Mouse (Mus musculus) lung, embryonic 16.5 days (tissue): ENCODE data around the gene Osbpl8. TPM values are rescaled to one million over a fixed set of nuclear protein-coding genes. Genes with fewer than 3 reads are reported as not detected.

Experiments
- ATAC-seq: fragments of 200-750 bp; cut with Nextera tagmentation; 2 replicates; pipeline ENCODE4 v1.8.0; 2017; ENCODE audit warnings: low read depth, mild to moderate bottlenecking, moderate library complexity
- H3K27ac ChIP-seq: fragments of 300-500 bp; sonication (generic); 2 replicates; pipeline ENCODE4 v1.5.1; 2014; ENCODE audit warnings: mild to moderate bottlenecking, control low read depth, low read length
- H3K27me3 ChIP-seq: fragments of 300-500 bp; sonication (generic); 2 replicates; pipeline ENCODE4 v1.6.1; 2014; ENCODE audit warnings: low read depth, low read length, mixed read lengths; ENCODE audit not compliant: control insufficient read depth, insufficient read depth
- H3K36me3 ChIP-seq: fragments of 300-500 bp; sonication (generic); 2 replicates; pipeline ENCODE4 v1.6.1; 2014; ENCODE audit warnings: low read length; ENCODE audit not compliant: control insufficient read depth, insufficient read depth
- H3K4me1 ChIP-seq: fragments of 300-500 bp; sonication (generic); replicated peaks from 2 replicates; pipeline ENCODE4 v1.6.1; 2014; ENCODE audit warnings: low read length, mixed read lengths; ENCODE audit not compliant: control insufficient read depth, insufficient read depth
- H3K4me2 ChIP-seq: fragments of 300-500 bp; sonication (generic); 2 replicates; pipeline ENCODE4 v1.6.1; 2014; ENCODE audit warnings: low read depth, low read length, control low read depth
- H3K4me3 ChIP-seq: fragments of 300-500 bp; sonication (generic); 2 replicates; pipeline ENCODE4 v1.5.1; 2014; ENCODE audit warnings: mild to moderate bottlenecking, low read length, control low read depth
- H3K9ac ChIP-seq: fragments of 300-500 bp; sonication (generic); 2 replicates; pipeline ENCODE4 v1.6.1; 2014; ENCODE audit warnings: low read length, control low read depth
- H3K9me3 ChIP-seq: fragments of 300-500 bp; sonication (generic); 2 replicates; pipeline ENCODE4 v1.6.1; 2016; ENCODE audit warnings: low read length; ENCODE audit not compliant: control insufficient read depth
- WGBS: fragments of 180-500 bp; shearing (Covaris S2); extraction: QIAGEN DNeasy Blood & Tissue Kit; methylation state at CpG from one replicate; pipeline ENCODE4 v1.1.7; 2014; 5-methylcytosine and 5-hydroxymethylcytosine counted together
- polyA plus RNA-seq: library from polyadenylated mRNA; unstranded; fragments of >200 nt; fragmentation: Nextera tagmentation; extraction: Ambion mirVana; gene quantifications from 2 replicates; pipeline ENCODE4 v1.2.1, GENCODE M21; 2015

Osbpl8 gene
- polyA plus RNA-seq, 1 experiment from 2014 or later: 8.9 TPM

GRCm38 (mm10) chr10:111298140-111299098 lies 133.9 kb downstream of the Osbpl8 start, which contains the start of gene Bbs10:
TSS of gene Bbs10 (plus strand) at chr10:111298679.
- no peaks in the 10 kb centered on the region for H3K9me3 ChIP-seq
- peak within 1 kb of the TSS; percentile 87 for H3K4me3 ChIP-seq
- peak within 1 kb of the TSS; percentile 76 for H3K27ac ChIP-seq
- peaks cover 6% of the 10 kb centered on the region; the same call in 1 of the 2 replicates for H3K4me1 ChIP-seq
- no peaks in the 10 kb centered on the region for H3K36me3 ChIP-seq
- whole genome bisulfite sequencing: under 1% methylated on average over 54 of the region's 54 CpGs
- peak within 1 kb of the TSS; percentile 75 for H3K9ac ChIP-seq
- peak; percentile 99 for ATAC-seq
- H3K27me3 ChIP-seq: no peaks in the 10 kb centered on the region
- H3K4me2 ChIP-seq: peak within 1 kb of the TSS; percentile 65

DNA sequence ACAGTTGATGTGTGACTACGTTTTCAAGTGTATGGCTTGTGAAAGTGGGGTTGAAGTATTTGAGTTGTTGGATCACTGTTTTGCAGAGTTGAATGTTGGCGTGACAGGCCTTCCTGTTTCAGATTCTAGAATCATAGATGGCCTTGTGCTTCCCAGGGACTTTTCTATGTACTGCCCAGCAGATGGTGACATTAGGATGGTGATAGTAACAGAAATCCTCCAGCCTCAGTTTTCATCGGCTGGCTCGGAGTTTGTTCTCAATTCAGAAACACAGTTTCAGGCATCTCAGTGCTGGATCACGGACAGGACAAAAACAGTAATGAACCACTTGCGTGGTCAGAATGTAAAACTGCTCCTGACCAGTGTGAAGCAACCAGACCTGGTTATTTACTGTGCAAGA lies 135.0 kb downstream of the Osbpl8 start:
- no peaks in the 10 kb centered on the region for H3K9me3 ChIP-seq
- ATAC-seq: no peak
- H3K27me3 ChIP-seq: no peaks in the 10 kb centered on the region
- no peak overlapping the region for H3K4me2 ChIP-seq
- no peak overlapping the region for H3K4me3 ChIP-seq
- H3K9ac ChIP-seq: no peak overlapping the region
- H3K36me3 ChIP-seq: no peaks in the 10 kb centered on the region
- peaks cover 6% of the 10 kb centered on the region; the same call in 1 of the 2 replicates for H3K4me1 ChIP-seq
- H3K27ac ChIP-seq: no peak overlapping the region
- WGBS: 59% methylated on average over 6 of the region's 6 CpGs

DNA sequence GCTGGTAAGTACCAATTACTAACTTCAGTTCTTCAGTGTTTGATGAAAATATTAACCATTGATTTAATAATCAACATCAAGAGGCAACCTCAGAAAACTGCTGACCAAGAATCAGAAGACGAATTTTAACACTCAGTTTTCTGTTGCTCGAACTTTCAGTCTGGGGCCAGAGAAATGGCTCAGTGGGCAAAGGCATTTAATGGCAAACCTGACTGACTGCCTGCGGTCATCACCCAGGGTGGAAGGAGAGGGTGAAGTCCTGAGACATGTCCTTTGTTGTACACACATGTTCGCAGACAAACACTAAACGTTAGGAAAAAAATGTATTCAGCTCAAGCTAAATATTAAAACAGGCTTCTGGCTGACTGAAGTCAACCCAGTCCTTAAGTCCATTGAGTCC lies 136.5 kb downstream of the Osbpl8 start:
- no peak overlapping the region for H3K9ac ChIP-seq
- no peak overlapping the region for H3K4me3 ChIP-seq
- WGBS: 93% methylated on average over 5 of the region's 5 CpGs
- no peaks in the 10 kb centered on the region for H3K27me3 ChIP-seq
- no peak overlapping the region for H3K27ac ChIP-seq
- H3K36me3 ChIP-seq: no peaks in the 10 kb centered on the region
- no peaks in the 10 kb centered on the region for H3K9me3 ChIP-seq
- ATAC-seq: no peak
- H3K4me1 ChIP-seq: peaks cover 6% of the 10 kb centered on the region; the same call in 1 of the 2 replicates
- no peak overlapping the region for H3K4me2 ChIP-seq

- H3K9me3 ChIP-seq: no peaks in the 10 kb centered on the region
- peaks cover 6% of the 10 kb centered on the region; the same call in 1 of the 2 replicates for H3K4me1 ChIP-seq
- no peak overlapping the region for H3K4me3 ChIP-seq
- H3K36me3 ChIP-seq: no peaks in the 10 kb centered on the region
- no peak overlapping the region for H3K4me2 ChIP-seq
- H3K27me3 ChIP-seq: no peaks in the 10 kb centered on the region
- WGBS: 91% methylated on average over 6 of the region's 6 CpGs
- H3K9ac ChIP-seq: no peak overlapping the region
- ATAC-seq: no peak
- no peak overlapping the region for H3K27ac ChIP-seq
Measured at GRCm38 (mm10) chr10:111302486-111302885, 137.9 kb downstream of the Osbpl8 start.

GRCm38 (mm10) chr10:111308850-111309501 lies 144.4 kb downstream of the Osbpl8 start:
- H3K9me3 ChIP-seq: no peaks in the 10 kb centered on the region
- H3K4me1 ChIP-seq: no peaks in the 10 kb centered on the region
- H3K9ac ChIP-seq: no peak overlapping the region
- no peak for ATAC-seq
- no peaks in the 10 kb centered on the region for H3K36me3 ChIP-seq
- WGBS: 90% methylated on average over 13 of the region's 13 CpGs
- H3K4me3 ChIP-seq: no peak overlapping the region
- no peak overlapping the region for H3K4me2 ChIP-seq
- H3K27ac ChIP-seq: no peak overlapping the region
- no peaks in the 10 kb centered on the region for H3K27me3 ChIP-seq

- Histone ChIP-seq H3K4me2 (no peak overlapping the region), H3K9me3 (no peaks in the 10 kb centered on the region), H3K4me1 (no peaks in the 10 kb centered on the region), H3K9ac (no peak overlapping the region), H3K27me3 (no peaks in the 10 kb centered on the region), H3K27ac (no peak overlapping the region), H3K36me3 (no peaks in the 10 kb centered on the region), H3K4me3 (no peak overlapping the region)
- 53% methylated on average over 6 of the region's 6 CpGs for WGBS
- peak; percentile 41; the same call in 1 of the 2 replicates for ATAC-seq
Measured at GRCm38 (mm10) chr10:111313282-111313681, 148.7 kb downstream of the Osbpl8 start.

DNA sequence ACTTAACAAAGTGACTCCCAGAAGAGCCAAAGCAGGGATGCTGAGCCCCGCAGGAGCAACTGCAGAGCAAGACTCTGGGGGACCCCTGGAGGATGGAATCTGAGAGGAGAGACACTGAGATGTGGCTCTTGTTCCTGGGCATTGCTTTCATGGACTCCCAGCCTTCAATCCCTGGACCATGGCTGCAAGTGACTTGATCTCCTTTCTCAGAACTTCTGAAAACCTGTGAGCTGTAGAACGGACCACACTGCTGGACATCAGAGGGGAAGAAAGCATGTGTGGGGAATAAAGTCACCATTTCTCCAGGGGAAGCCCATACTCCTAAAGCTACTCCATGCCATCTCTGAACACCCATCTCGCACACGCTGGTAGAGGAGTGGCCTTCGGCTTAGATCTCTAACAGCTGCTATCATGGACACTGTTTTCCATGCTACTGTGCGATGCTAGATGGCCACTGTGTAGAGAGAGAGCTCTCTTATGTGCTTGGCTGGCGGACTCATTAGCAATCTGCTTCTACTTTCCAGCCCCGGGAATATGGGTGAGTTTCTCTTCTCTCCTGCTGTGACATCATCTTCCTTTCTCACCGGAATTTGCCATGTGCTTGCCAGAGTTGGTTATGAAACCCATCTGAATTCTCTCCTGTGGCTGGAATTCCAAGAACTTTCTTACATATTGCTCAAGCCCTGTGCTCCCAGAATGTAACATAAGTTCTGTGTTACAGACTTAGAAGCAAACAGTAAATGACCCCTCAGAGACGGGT lies 150.3 kb downstream of the Osbpl8 start:
- H3K4me2 ChIP-seq: no peak overlapping the region
- H3K27ac ChIP-seq: no peak overlapping the region
- no peaks in the 10 kb centered on the region for H3K27me3 ChIP-seq
- H3K9me3 ChIP-seq: no peaks in the 10 kb centered on the region
- no peak overlapping the region for H3K4me3 ChIP-seq
- ATAC-seq: no peak
- H3K4me1 ChIP-seq: no peaks in the 10 kb centered on the region
- H3K36me3 ChIP-seq: no peaks in the 10 kb centered on the region
- 68% methylated on average over 10 of the region's 10 CpGs for WGBS
- no peak overlapping the region for H3K9ac ChIP-seq

DNA sequence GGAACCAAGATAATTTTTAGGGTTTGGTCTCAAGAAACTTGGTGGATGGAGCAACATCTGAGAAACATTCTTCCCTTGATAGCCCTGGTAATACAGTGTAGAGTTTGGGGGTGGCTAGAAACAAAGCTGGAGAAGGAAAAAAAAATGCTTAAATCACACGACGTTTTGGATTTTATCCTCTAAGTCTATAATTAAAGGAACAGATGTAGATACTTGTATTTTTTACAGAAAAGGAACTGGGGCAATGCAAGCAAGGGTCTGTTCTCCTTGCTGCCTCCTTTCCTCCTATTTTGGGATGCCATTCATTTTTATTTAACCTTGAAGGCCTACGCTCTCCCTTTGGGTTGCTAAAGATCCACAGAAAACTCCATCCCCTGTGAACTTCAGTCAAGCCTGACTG lies 151.4 kb downstream of the Osbpl8 start:
- no peak overlapping the region for H3K4me3 ChIP-seq
- peaks cover 4% of the 10 kb centered on the region for H3K9me3 ChIP-seq
- H3K27ac ChIP-seq: no peak overlapping the region
- H3K4me2 ChIP-seq: no peak overlapping the region
- no peak for ATAC-seq
- no peaks in the 10 kb centered on the region for H3K27me3 ChIP-seq
- 82% methylated on average over 3 of the region's 3 CpGs for WGBS
- H3K36me3 ChIP-seq: no peaks in the 10 kb centered on the region
- no peak overlapping the region for H3K9ac ChIP-seq
- no peaks in the 10 kb centered on the region for H3K4me1 ChIP-seq

GRCm38 (mm10) chr10:111318021-111318420 lies 153.5 kb downstream of the Osbpl8 start:
- H3K27me3 ChIP-seq: no peaks in the 10 kb centered on the region
- no peak for ATAC-seq
- no peak overlapping the region for H3K9ac ChIP-seq
- H3K27ac ChIP-seq: no peak overlapping the region
- H3K36me3 ChIP-seq: no peaks in the 10 kb centered on the region
- H3K4me3 ChIP-seq: no peak overlapping the region
- H3K4me1 ChIP-seq: no peaks in the 10 kb centered on the region
- no peak overlapping the region for H3K4me2 ChIP-seq
- H3K9me3 ChIP-seq: peaks cover 4% of the 10 kb centered on the region
- WGBS: 60% methylated on average over 3 of the region's 3 CpGs
